Mouse (Mus musculus) testis, adult 2 months (tissue): Measurements from ENCODE around the gene Mical2.

Experiments
- CTCF ChIP-seq: fragments of 200-500 bp; IDR thresholded peaks from 2 replicates; pipeline ENCODE4 v1.5.1; 2012; ENCODE audit warnings: low read depth, mild to moderate bottlenecking, inconsistent platforms, low read length, moderate library complexity; ENCODE audit not compliant: control insufficient read depth, insufficient read depth, insufficient replicate concordance
- POLR2A ChIP-seq: fragments of 200-500 bp; IDR thresholded peaks from 2 replicates; pipeline ENCODE4 v1.6.1; 2012; ENCODE audit warnings: low read depth, mild to moderate bottlenecking, inconsistent platforms, low read length, moderate library complexity; ENCODE audit not compliant: control insufficient read depth

- TF ChIP-seq POLR2A (no peak), CTCF (no peak)
Observed at GRCm38 (mm10) chr7:112428158-112428535, 202.5 kb downstream of the Mical2 start.
